8 mouse cellular contexts compared by ENCODE assay signal in genomic region chr17:83513655-83514212, GRCm38 (mm10). TPM values are rescaled to one million over a fixed set of nuclear protein-coding genes. Genes with fewer than 3 reads are reported as not detected.
DNase-seq lines count a peak whose midpoint lies in the region; ATAC-seq and TF ChIP-seq lines count a peak whose summit lies in the region.

No protein-coding gene starts in this region.

- peak; percentile 39 for ATAC-seq in cerebellum, adult (ENCODE audit: insufficient number of reproducible peaks, low FRiP score, low TSS enrichment)
- peak; percentile 50 for ATAC-seq in limb, embryonic 11.5 days (ENCODE audit: insufficient number of reproducible peaks, low FRiP score, low TSS enrichment, low read depth)
- ATAC-seq in neural tube, embryonic 15.5 days (ENCODE audit: low FRiP score): peak; percentile 66

- H3K4me3 ChIP-seq in testis, adult 2 months (ENCODE audit: control insufficient read depth, low read depth, low read length): peak overlapping the region; percentile 99
- H3K4me3 ChIP-seq in limb, embryonic 11.5 days (ENCODE audit: low read depth, low read length): peak overlapping the region; percentile 91
- H3K4me3 ChIP-seq in neural tube, embryonic 15.5 days (replicated peaks): peak overlapping the region; percentile 85

- H3K27me3 ChIP-seq in testis, adult 2 months (ENCODE audit: control insufficient read depth, insufficient read depth, low read length): no peaks in the 10 kb centered on the region
- H3K27me3 ChIP-seq in limb, embryonic 11.5 days (ENCODE audit: control insufficient read depth, insufficient read depth, low read length): no peaks in the 10 kb centered on the region
- H3K27me3 ChIP-seq in neural tube, embryonic 15.5 days (replicated peaks): no peaks in the 10 kb centered on the region

- peak overlapping the region; percentile 86 for H3K9ac ChIP-seq in limb, embryonic 11.5 days (ENCODE audit: low read length)
- H3K9ac ChIP-seq in neural tube, embryonic 15.5 days (replicated peaks): peak overlapping the region; percentile 84

- H3K36me3 ChIP-seq in testis, adult 2 months (ENCODE audit: control insufficient read depth, insufficient read depth, low read length): no peaks in the 10 kb centered on the region
- H3K36me3 ChIP-seq in limb, embryonic 11.5 days (ENCODE audit: control insufficient read depth, insufficient read depth, low read length): no peaks in the 10 kb centered on the region
- H3K36me3 ChIP-seq in neural tube, embryonic 15.5 days: no peaks in the 10 kb centered on the region

- no peak for TF ChIP-seq POLR2A in testis, adult 2 months (IDR thresholded peaks at IDR 0.05; ENCODE audit: control insufficient read depth, low read depth, low read length)

- peak overlapping the region; percentile 91 for H3K27ac ChIP-seq in testis, adult 2 months (ENCODE audit: control insufficient read depth, insufficient read depth, low read depth, low read length)
- H3K27ac ChIP-seq in limb, embryonic 11.5 days (replicated peaks; ENCODE audit: low read depth, low read length): 0 out of 2 replicates have a peak overlapping the region, but pooled peaks have one; percentile 10
- H3K27ac ChIP-seq in neural tube, embryonic 15.5 days (replicated peaks): peak overlapping the region; percentile 91

- H3K4me2 ChIP-seq in limb, embryonic 11.5 days (ENCODE audit: low read depth, severe bottlenecking): peak overlapping the region; percentile 80
- H3K4me2 ChIP-seq in neural tube, embryonic 15.5 days: peak overlapping the region; percentile 82

- H3K4me1 ChIP-seq in testis, adult 2 months (ENCODE audit: control insufficient read depth, insufficient read depth, low read length): 0 out of 2 replicates have a peak, but pooled peaks cover 3% of the 10 kb centered on the region
- peaks cover 8% of the 10 kb centered on the region for H3K4me1 ChIP-seq in limb, embryonic 11.5 days (ENCODE audit: control insufficient read depth, insufficient read depth, low read length)
- H3K4me1 ChIP-seq in neural tube, embryonic 15.5 days: peaks cover 36% of the 10 kb centered on the region

- TF ChIP-seq CTCF in testis, adult 2 months (IDR thresholded peaks at IDR 0.05; ENCODE audit: control insufficient read depth, insufficient read depth, insufficient replicate concordance, low read depth, low read length): no peak

- no peaks in the 10 kb centered on the region for H3K9me3 ChIP-seq in limb, embryonic 11.5 days (ENCODE audit: control insufficient read depth, low read length)
- no peaks in the 10 kb centered on the region for H3K9me3 ChIP-seq in neural tube, embryonic 15.5 days (replicated peaks)

- no peak for DNase-seq in cerebellum, postnatal 36 days
- DNase-seq in testis, postnatal 10 days (ENCODE audit: low spot score): no peak
- no peak for DNase-seq in limb, embryonic 11.5 days (ENCODE audit: low spot score)
- no peak for DNase-seq in thymus, postnatal 25 days
- no peak for DNase-seq in frontal cortex, postnatal 25 days (ENCODE audit: low spot score in 2 of 2)

- 3% methylated on average over 24 of the region's 24 CpGs for WGBS in limb, embryonic 11.5 days
- WGBS in neural tube, embryonic 15.5 days: 2% methylated on average over 24 of the region's 24 CpGs

RNA-seq across cellular contexts. Expression of gene Cox7a2l, which starts 3.4 kb away (rescaled TPM):
- polyA plus RNA-seq in testis, adult 2 months (2012; rRNA removed): 80.0 and 82.3 TPM in 2 replicates
- 136 and 139 TPM in 2 replicates for polyA plus RNA-seq in limb, embryonic 11.5 days (2014; fragmentation: Nextera tagmentation; extraction: Ambion mirVana)
- polyA plus RNA-seq in neural tube, embryonic 15.5 days (2015; fragmentation: Nextera tagmentation; extraction: Ambion mirVana): 197 and 199 TPM in 2 replicates

Comparison
In these comparisons a context has a peak if more than half of its experiments do, and no peak if none do; other contexts are left out.
1. H3K27ac ChIP-seq: peak in every context shown above with its lines; median percentile 91 in testis, adult 2 months; 91 in neural tube, embryonic 15.5 days; 10 in limb, embryonic 11.5 days.